Mouse (Mus musculus) heart, postnatal 0 days (tissue): Measurements from ENCODE around the gene Herc6.

Experiments used
- CTCF ChIP-seq: IDR thresholded peaks from 2 replicates; pipeline ENCODE4 v1.5.1; 2016; ENCODE audit warnings: antibody characterized with exemption, control low read depth, low read depth
- EP300 ChIP-seq: IDR thresholded peaks from 2 replicates; pipeline ENCODE4 v1.6.1; 2016; ENCODE audit warnings: antibody characterized with exemption, low read depth

- TF ChIP-seq CTCF (no peak), EP300 (no peak)
Measured at GRCm38 (mm10) chr6:57557796-57558317, 22.9 kb upstream of the Herc6 start.
